Mouse (Mus musculus): ENCODE measurements around the gene Adamtsl3. TPM values are rescaled to one million over a fixed set of nuclear protein-coding genes. Genes with fewer than 3 reads are reported as not detected.

The Adamtsl3 gene
- total and polyA plus RNA-seq, 2 experiments from 2014 or later, result 1.2 to 4.2 TPM

GRCm38 (mm10) chr7:82494220-82494619, 158.7 kb downstream of the Adamtsl3 start:
- ATAC-seq (ENCODE audit: low FRiP score), result no peak

GRCm38 (mm10) chr7:82497064-82497463, 161.6 kb downstream of the Adamtsl3 start:
- no peaks in the 10 kb centered on the region for H3K9me3 ChIP-seq (ENCODE audit: low read length)
- no peak for TF ChIP-seq CTCF (IDR thresholded peaks at IDR 0.05)

More at GRCm38 (mm10) chr7:82494220-82494619, 158.7 kb downstream of the Adamtsl3 start:
- Histone ChIP-seq H3K9ac (replicated peaks; ENCODE audit: low read length, poor library complexity, severe bottlenecking) (no peak overlapping the region), H3K4me3 (ENCODE audit: low read depth, low read length) (no peak overlapping the region), H3K36me3 (ENCODE audit: insufficient read depth, low read length) (no peaks in the 10 kb centered on the region), H3K27me3 (ENCODE audit: insufficient read depth, low read length) (no peaks in the 10 kb centered on the region), H3K9me3 (ENCODE audit: low read length) (no peaks in the 10 kb centered on the region), H3K4me2 (ENCODE audit: low read depth, low read length, poor library complexity, severe bottlenecking) (no peak overlapping the region), H3K27ac (ENCODE audit: low read depth, low read length) (no peak overlapping the region), H3K4me1 (ENCODE audit: insufficient read depth, low read length) (no peaks in the 10 kb centered on the region)
- no peak for DNase-seq (ENCODE audit: low spot score)
- 68% methylated on average over 2 of the region's 2 CpGs for WGBS
- TF ChIP-seq CTCF (IDR thresholded peaks at IDR 0.05), result no peak

GRCm38 (mm10) chr7:82501306-82501705, 165.8 kb downstream of the Adamtsl3 start:
- H3K9me3 ChIP-seq (ENCODE audit: low read length), result no peaks in the 10 kb centered on the region
- no peak overlapping the region for H3K9ac ChIP-seq (replicated peaks; ENCODE audit: low read length, poor library complexity, severe bottlenecking)
- no peaks in the 10 kb centered on the region for H3K4me1 ChIP-seq (ENCODE audit: insufficient read depth, low read length)
- ATAC-seq (ENCODE audit: low FRiP score) (no peak), DNase-seq (ENCODE audit: low spot score) (no peak)
- H3K4me3 ChIP-seq (ENCODE audit: low read depth, low read length), result no peak overlapping the region
- H3K27me3 ChIP-seq (ENCODE audit: insufficient read depth, low read length), result no peaks in the 10 kb centered on the region
- no peaks in the 10 kb centered on the region for H3K36me3 ChIP-seq (ENCODE audit: insufficient read depth, low read length)
- no peak overlapping the region for H3K4me2 ChIP-seq (ENCODE audit: low read depth, low read length, poor library complexity, severe bottlenecking)
- no peak overlapping the region for H3K27ac ChIP-seq (ENCODE audit: low read depth, low read length)
- TF ChIP-seq CTCF (IDR thresholded peaks at IDR 0.05), result no peak
- 89% methylated on average over 6 of the region's 6 CpGs for WGBS

More at GRCm38 (mm10) chr7:82497064-82497463, 161.6 kb downstream of the Adamtsl3 start:
- H3K4me1 ChIP-seq (ENCODE audit: insufficient read depth, low read length), result no peaks in the 10 kb centered on the region
- H3K27me3 ChIP-seq (ENCODE audit: insufficient read depth, low read length), result no peaks in the 10 kb centered on the region
- ATAC-seq (ENCODE audit: low FRiP score), result no peak
- H3K4me2 ChIP-seq (ENCODE audit: low read depth, low read length, poor library complexity, severe bottlenecking), result no peak overlapping the region
- H3K36me3 ChIP-seq (ENCODE audit: insufficient read depth, low read length), result no peaks in the 10 kb centered on the region
- 53% methylated on average over 4 of the region's 4 CpGs for WGBS
- no peak overlapping the region for H3K27ac ChIP-seq (ENCODE audit: low read depth, low read length)
- no peak overlapping the region for H3K9ac ChIP-seq (replicated peaks; ENCODE audit: low read length, poor library complexity, severe bottlenecking)
- DNase-seq (ENCODE audit: low spot score), result peak; percentile 16
- no peak overlapping the region for H3K4me3 ChIP-seq (ENCODE audit: low read depth, low read length)

GRCm38 (mm10) chr7:82502511-82502910, 167.0 kb downstream of the Adamtsl3 start:
- ATAC-seq (ENCODE audit: low FRiP score) (no peak), DNase-seq (ENCODE audit: low spot score) (no peak)
- Histone ChIP-seq H3K9me3 (ENCODE audit: low read length) (no peaks in the 10 kb centered on the region), H3K36me3 (ENCODE audit: insufficient read depth, low read length) (no peaks in the 10 kb centered on the region), H3K9ac (replicated peaks; ENCODE audit: low read length, poor library complexity, severe bottlenecking) (no peak overlapping the region), H3K27ac (ENCODE audit: low read depth, low read length) (no peak overlapping the region), H3K4me3 (ENCODE audit: low read depth, low read length) (no peak overlapping the region), H3K4me1 (ENCODE audit: insufficient read depth, low read length) (no peaks in the 10 kb centered on the region), H3K4me2 (ENCODE audit: low read depth, low read length, poor library complexity, severe bottlenecking) (no peak overlapping the region), H3K27me3 (ENCODE audit: insufficient read depth, low read length) (no peaks in the 10 kb centered on the region)
- 75% methylated on average over 5 of the region's 5 CpGs for WGBS
- TF ChIP-seq CTCF (IDR thresholded peaks at IDR 0.05), result no peak

GRCm38 (mm10) chr7:82504101-82504500, 168.6 kb downstream of the Adamtsl3 start:
- ATAC-seq (ENCODE audit: low FRiP score) (0 out of 2 replicates have a peak, but pooled peaks have one; percentile 49), DNase-seq (ENCODE audit: low spot score) (peak; percentile 60)
- Histone ChIP-seq H3K27me3 (ENCODE audit: insufficient read depth, low read length) (no peaks in the 10 kb centered on the region), H3K4me1 (ENCODE audit: insufficient read depth, low read length) (no peaks in the 10 kb centered on the region), H3K27ac (ENCODE audit: low read depth, low read length) (no peak overlapping the region), H3K9me3 (ENCODE audit: low read length) (no peaks in the 10 kb centered on the region), H3K9ac (replicated peaks; ENCODE audit: low read length, poor library complexity, severe bottlenecking) (no peak overlapping the region), H3K4me3 (ENCODE audit: low read depth, low read length) (no peak overlapping the region), H3K36me3 (ENCODE audit: insufficient read depth, low read length) (no peaks in the 10 kb centered on the region), H3K4me2 (ENCODE audit: low read depth, low read length, poor library complexity, severe bottlenecking) (no peak overlapping the region)
- peak; percentile 81 for TF ChIP-seq CTCF (IDR thresholded peaks at IDR 0.05)
- WGBS, result 19% methylated on average over 4 of the region's 4 CpGs

GRCm38 (mm10) chr7:82530583-82530982, 195.1 kb downstream of the Adamtsl3 start:
- H3K36me3 ChIP-seq (ENCODE audit: insufficient read depth, low read length), result no peaks in the 10 kb centered on the region
- TF ChIP-seq CTCF (IDR thresholded peaks at IDR 0.05), result no peak
- ATAC-seq (ENCODE audit: low FRiP score) (no peak), DNase-seq (ENCODE audit: low spot score) (no peak)
- no peak overlapping the region for H3K27ac ChIP-seq (ENCODE audit: low read depth, low read length)
- H3K4me2 ChIP-seq (ENCODE audit: low read depth, low read length, poor library complexity, severe bottlenecking), result no peak overlapping the region
- H3K9me3 ChIP-seq (ENCODE audit: low read length), result no peaks in the 10 kb centered on the region
- H3K4me1 ChIP-seq (ENCODE audit: insufficient read depth, low read length), result no peaks in the 10 kb centered on the region
- no peak overlapping the region for H3K9ac ChIP-seq (replicated peaks; ENCODE audit: low read length, poor library complexity, severe bottlenecking)
- H3K4me3 ChIP-seq (ENCODE audit: low read depth, low read length), result no peak overlapping the region
- WGBS, result 84% methylated on average over 5 of the region's 5 CpGs
- H3K27me3 ChIP-seq (ENCODE audit: insufficient read depth, low read length), result no peaks in the 10 kb centered on the region
